Mouse (Mus musculus) limb, embryonic 13.5 days (tissue): Measurements from ENCODE around the gene Adgrg5. TPM values are rescaled to one million over a fixed set of nuclear protein-coding genes. Genes with fewer than 3 reads are reported as not detected.
A peak's percentile ranks its signal among the peaks of the same experiment; 100 is the strongest.

Experiments
- ATAC-seq: fragments of 200-750 bp; cut with Nextera tagmentation; 2 replicates; pipeline ENCODE4 v1.8.0; 2017; ENCODE audit warnings: low read depth, moderate number of reproducible peaks, moderate TSS enrichment; ENCODE audit not compliant: low FRiP score
- H3K27ac ChIP-seq: fragments of 300-500 bp; sonication (generic); 2 replicates; pipeline ENCODE4 v1.5.1; 2015; ENCODE audit warnings: inconsistent platforms, mild to moderate bottlenecking, moderate library complexity
- H3K27me3 ChIP-seq: fragments of 300-500 bp; sonication (generic); 2 replicates; pipeline ENCODE4 v1.6.1; 2015; ENCODE audit warnings: mild to moderate bottlenecking, inconsistent platforms
- H3K36me3 ChIP-seq: fragments of 300-500 bp; sonication (generic); 2 replicates; pipeline ENCODE4 v1.6.1; 2015; ENCODE audit warnings: inconsistent platforms, mild to moderate bottlenecking, moderate library complexity
- H3K4me1 ChIP-seq: fragments of 300-500 bp; sonication (generic); 2 replicates; pipeline ENCODE4 v1.6.1; 2015; ENCODE audit warnings: inconsistent platforms
- H3K4me2 ChIP-seq: fragments of 300-500 bp; sonication (generic); replicated peaks from 2 replicates; pipeline ENCODE4 v1.6.1; 2015; ENCODE audit warnings: inconsistent platforms, mild to moderate bottlenecking, moderate library complexity
- H3K4me3 ChIP-seq: fragments of 300-500 bp; sonication (generic); 2 replicates; pipeline ENCODE4 v1.5.1; 2015; ENCODE audit warnings: moderate library complexity, mild to moderate bottlenecking, inconsistent platforms
- H3K9ac ChIP-seq: fragments of 300-500 bp; sonication (generic); 2 replicates; pipeline ENCODE4 v1.6.1; 2015; ENCODE audit warnings: mild to moderate bottlenecking, inconsistent platforms
- H3K9me3 ChIP-seq: fragments of 300-500 bp; sonication (generic); 2 replicates; pipeline ENCODE4 v1.6.1; 2016; ENCODE audit warnings: inconsistent platforms
- WGBS: fragments of 180-500 bp; shearing (Covaris S2); methylation state at CpG from one replicate; pipeline ENCODE4 v1.1.7; 2015; 5-methylcytosine and 5-hydroxymethylcytosine counted together
- polyA plus RNA-seq: library from polyadenylated mRNA; unstranded; fragments of >200 nt; fragmentation: Nextera tagmentation; extraction: Ambion mirVana; gene quantifications from 2 replicates; pipeline ENCODE4 v1.2.1, GENCODE M21; 2015

The Adgrg5 gene
- polyA plus RNA-seq: 0.10 and 0.13 TPM in 2 replicates

DNA sequence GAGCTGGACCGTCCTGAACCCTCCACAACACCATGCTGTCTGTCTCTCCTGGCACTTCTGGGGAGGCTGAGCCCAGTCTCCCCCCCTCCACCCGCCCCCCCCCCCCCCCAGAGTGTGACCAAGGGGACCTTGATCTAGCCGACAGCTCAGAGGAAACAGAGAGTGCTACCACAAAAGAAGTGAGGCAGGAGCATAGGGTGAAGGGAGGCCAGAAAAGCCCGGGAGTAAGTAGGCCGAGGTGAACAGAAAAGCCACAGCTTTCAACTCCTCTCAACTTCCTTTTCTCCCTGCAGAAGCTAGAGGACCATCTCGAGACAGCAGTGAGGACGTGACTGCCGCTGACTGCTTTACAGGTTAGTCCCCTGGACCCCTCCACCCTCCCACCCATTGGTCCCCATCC, at the start of gene Adgrg5:
Gene Adgrg5 (plus strand): TSS at position 290 of the 400 bp plus-strand sequence.
- no peak within 1 kb of the TSS for H3K4me3 ChIP-seq
- H3K36me3 ChIP-seq: no peaks in the 10 kb centered on the region
- H3K9me3 ChIP-seq: no peaks in the 10 kb centered on the region
- WGBS: 53% methylated on average over 8 of the region's 8 CpGs
- peaks cover 8% of the 10 kb centered on the region; the same call in 1 of the 2 replicates for H3K4me1 ChIP-seq
- no peak within 1 kb of the TSS for H3K27ac ChIP-seq
- H3K9ac ChIP-seq: no peak within 1 kb of the TSS
- no peaks in the 10 kb centered on the region for H3K27me3 ChIP-seq
- no peak for ATAC-seq
- H3K4me2 ChIP-seq: no peak within 1 kb of the TSS

DNA sequence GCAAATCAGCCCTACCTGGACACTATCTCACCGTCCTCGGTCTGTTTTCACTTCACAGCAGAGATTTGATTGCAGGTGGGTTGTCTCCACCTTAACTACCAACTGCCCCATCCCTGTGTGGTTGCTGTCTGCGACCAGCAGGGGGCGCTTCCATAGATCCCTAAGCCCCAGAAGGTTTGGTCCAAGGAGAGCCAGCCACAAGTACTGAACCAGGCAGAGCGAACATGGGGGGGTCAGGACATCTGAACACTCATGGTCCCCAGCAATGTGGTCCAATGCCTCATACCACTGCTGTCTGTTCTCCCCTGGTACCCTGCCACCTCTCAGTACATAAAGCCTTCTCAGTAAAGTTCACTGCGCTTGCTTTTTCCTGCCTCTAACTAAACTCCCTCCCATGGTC, 49.1 kb upstream of the Adgrg5 start:
- WGBS: 11% methylated on average over 6 of the region's 6 CpGs
- Histone ChIP-seq H3K27ac (no peak overlapping the region), H3K27me3 (peaks cover 9% of the 10 kb centered on the region), H3K9me3 (no peaks in the 10 kb centered on the region), H3K36me3 (no peaks in the 10 kb centered on the region), H3K4me3 (peak overlapping the region; percentile 65; the same call in 1 of the 2 replicates), H3K9ac (no peak overlapping the region), H3K4me1 (peaks cover 55% of the 10 kb centered on the region), H3K4me2 (peak overlapping the region; percentile 82)
- ATAC-seq: no peak

DNA sequence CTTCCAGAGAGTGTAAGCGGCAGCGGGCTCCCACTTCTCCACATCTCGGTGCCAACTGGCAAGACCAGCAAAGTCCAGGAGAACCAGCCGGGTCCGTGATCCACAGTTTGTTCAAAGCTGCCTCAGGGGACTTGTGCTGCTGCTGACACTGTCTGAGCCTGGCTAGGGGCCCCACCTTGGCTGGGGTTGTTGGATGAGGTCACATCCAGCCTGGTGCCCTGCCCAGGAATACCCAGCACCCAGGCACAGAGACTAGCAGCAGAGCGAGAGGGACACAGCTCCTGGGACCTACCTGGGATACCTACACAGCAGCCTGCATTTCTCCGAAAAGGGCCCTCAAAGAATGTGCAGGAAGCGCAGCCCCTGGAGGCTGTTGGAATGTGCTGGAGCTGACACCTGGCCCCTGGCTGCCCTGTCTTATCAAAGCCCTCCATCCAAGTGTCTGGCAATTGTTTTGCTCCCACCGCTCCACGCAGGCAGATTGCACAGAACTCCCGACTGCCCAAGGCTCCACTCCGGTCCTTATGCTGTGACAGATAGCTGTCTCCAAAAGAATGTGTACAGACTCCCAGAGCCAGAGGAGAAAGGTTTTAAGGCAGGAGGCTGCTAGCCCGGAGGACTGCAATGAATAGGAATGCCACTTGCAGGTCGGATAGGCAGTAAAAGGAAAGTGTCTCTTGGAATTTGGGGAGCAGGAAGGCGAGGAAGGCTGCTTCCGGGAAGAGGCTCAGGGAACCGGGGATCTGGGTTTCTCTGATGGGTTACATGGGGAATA, 48.2 kb upstream of the Adgrg5 start:
- H3K36me3 ChIP-seq: no peaks in the 10 kb centered on the region
- 12% methylated on average over 17 of the region's 17 CpGs for WGBS
- peaks cover 9% of the 10 kb centered on the region for H3K27me3 ChIP-seq
- H3K4me3 ChIP-seq: peak overlapping the region; percentile 65
- ATAC-seq: no peak
- H3K27ac ChIP-seq: peak overlapping the region; percentile 73; the same call in 1 of the 2 replicates
- H3K9me3 ChIP-seq: no peaks in the 10 kb centered on the region
- H3K4me2 ChIP-seq: peak overlapping the region; percentile 82
- peaks cover 46% of the 10 kb centered on the region for H3K4me1 ChIP-seq
- peak overlapping the region; percentile 79 for H3K9ac ChIP-seq

DNA sequence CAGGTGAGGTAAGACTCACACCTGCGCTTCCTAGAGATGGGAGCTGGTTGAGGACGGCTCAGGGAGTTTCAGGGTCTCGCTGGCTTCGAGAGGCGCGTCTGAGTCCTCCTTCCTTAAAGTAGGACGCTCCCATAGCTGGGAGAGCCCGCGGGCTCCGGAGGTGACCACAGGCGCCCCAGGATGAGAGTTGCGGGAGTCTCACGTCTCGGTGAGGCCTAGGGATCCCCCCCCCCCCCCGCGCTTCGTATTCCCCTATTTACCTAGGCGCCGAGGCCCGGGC, 47.7 kb upstream of the Adgrg5 start:
- peaks cover 9% of the 10 kb centered on the region for H3K27me3 ChIP-seq
- H3K4me2 ChIP-seq: peak overlapping the region; percentile 82
- peak overlapping the region; percentile 79 for H3K9ac ChIP-seq
- peaks cover 40% of the 10 kb centered on the region for H3K4me1 ChIP-seq
- no peaks in the 10 kb centered on the region for H3K9me3 ChIP-seq
- H3K4me3 ChIP-seq: peak overlapping the region; percentile 65
- H3K36me3 ChIP-seq: no peaks in the 10 kb centered on the region
- peak overlapping the region; percentile 73; the same call in 1 of the 2 replicates for H3K27ac ChIP-seq
- ATAC-seq: no peak
- WGBS: 2% methylated on average over 17 of the region's 20 CpGs

DNA sequence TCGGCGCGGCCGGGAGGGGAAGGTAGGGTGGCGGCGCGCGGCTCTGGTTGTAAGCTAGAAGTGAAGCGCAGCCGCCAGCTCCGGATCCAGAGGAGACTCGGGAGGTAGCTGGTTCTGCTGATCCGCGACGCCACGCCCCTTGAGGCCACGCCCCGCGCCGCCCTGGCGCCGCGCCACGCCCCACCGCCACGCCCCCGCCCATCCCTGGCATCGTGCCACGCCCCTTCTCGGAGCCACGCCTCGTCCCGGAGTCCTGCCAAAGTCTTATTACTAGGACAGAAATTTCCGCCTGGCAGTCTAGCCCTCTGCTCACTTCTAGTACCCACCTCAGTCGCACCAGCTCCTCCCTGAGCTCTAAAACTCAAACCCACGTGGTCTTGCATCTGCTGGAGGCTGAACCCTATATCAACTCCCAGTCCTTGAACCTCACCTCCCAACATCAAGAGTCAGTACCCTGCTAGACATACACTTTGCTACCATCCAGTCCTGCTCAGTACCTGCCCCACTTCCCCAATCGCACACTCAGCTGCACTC, 47.2 kb upstream of the Adgrg5 start, which contains the start of gene Dok4:
Gene Dok4 (minus strand): TSS at position 134 of the 534 bp plus-strand sequence.
- Histone ChIP-seq H3K4me3 (peak within 1 kb of the TSS; percentile 65), H3K27me3 (peaks cover 9% of the 10 kb centered on the region), H3K4me2 (peak within 1 kb of the TSS; percentile 82), H3K9me3 (no peaks in the 10 kb centered on the region), H3K4me1 (peaks cover 36% of the 10 kb centered on the region), H3K9ac (peak within 1 kb of the TSS; percentile 79), H3K36me3 (no peaks in the 10 kb centered on the region), H3K27ac (peak within 1 kb of the TSS; percentile 73; the same call in 1 of the 2 replicates)
- ATAC-seq: peak; percentile 81
- under 1% methylated on average over 30 of the region's 37 CpGs for WGBS

DNA sequence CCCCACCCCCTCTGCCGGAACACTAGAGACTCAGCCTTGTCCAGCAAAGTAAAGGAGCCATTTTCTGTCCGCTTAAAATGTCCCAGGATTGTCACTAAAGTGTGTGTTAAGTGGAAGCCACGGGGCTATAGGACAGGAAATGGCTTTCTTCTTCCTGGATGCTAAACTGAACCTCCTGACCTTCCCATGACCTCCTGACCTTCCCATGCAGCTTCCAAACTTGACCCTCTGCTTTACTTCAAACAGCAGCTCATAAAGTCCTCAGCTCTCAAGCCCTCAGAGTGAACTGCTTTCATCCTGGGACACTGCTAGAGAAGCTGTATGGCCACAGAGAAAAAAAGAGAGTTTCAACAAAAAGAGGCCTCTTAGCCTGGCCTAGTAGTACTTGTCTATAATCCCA, 46.7 kb upstream of the Adgrg5 start:
- peak overlapping the region; percentile 65 for H3K4me3 ChIP-seq
- H3K4me2 ChIP-seq: peak overlapping the region; percentile 82
- no peak for ATAC-seq

DNA sequence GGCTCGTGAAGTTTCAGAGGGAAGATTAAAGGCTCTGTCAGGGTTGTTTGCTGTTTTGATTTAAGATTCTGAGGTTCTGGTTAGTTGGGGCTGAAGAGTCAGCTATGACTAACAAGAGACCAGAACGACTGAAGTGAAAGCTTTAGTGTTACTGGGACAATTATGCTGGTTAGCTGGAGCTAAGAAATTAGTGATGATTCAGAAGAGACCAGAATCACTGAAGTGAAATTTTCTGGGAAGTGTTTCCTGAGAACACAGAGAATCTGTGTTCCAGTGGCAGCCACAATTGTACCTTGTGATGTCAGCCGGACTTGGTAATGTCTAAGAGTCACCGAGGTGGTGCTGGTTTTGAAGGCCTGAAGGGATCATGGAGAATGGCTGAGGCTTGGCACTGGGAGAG, 42.8 kb upstream of the Adgrg5 start:
- 49% methylated on average over 4 of the region's 4 CpGs for WGBS
- Histone ChIP-seq H3K27ac (no peak overlapping the region), H3K27me3 (no peaks in the 10 kb centered on the region), H3K4me1 (peaks cover 6% of the 10 kb centered on the region), H3K4me3 (no peak overlapping the region), H3K4me2 (no peak overlapping the region), H3K9me3 (no peaks in the 10 kb centered on the region), H3K9ac (no peak overlapping the region), H3K36me3 (no peaks in the 10 kb centered on the region)
- ATAC-seq: no peak

More for the DNA sequence above, 46.7 kb upstream of the Adgrg5 start:
- Histone ChIP-seq H3K36me3 (no peaks in the 10 kb centered on the region), H3K27me3 (peaks cover 9% of the 10 kb centered on the region), H3K9ac (no peak overlapping the region), H3K27ac (no peak overlapping the region; the same call in 1 of the 2 replicates), H3K4me1 (peaks cover 30% of the 10 kb centered on the region), H3K9me3 (no peaks in the 10 kb centered on the region)
- WGBS: 18% methylated on average over 3 of the region's 3 CpGs

DNA sequence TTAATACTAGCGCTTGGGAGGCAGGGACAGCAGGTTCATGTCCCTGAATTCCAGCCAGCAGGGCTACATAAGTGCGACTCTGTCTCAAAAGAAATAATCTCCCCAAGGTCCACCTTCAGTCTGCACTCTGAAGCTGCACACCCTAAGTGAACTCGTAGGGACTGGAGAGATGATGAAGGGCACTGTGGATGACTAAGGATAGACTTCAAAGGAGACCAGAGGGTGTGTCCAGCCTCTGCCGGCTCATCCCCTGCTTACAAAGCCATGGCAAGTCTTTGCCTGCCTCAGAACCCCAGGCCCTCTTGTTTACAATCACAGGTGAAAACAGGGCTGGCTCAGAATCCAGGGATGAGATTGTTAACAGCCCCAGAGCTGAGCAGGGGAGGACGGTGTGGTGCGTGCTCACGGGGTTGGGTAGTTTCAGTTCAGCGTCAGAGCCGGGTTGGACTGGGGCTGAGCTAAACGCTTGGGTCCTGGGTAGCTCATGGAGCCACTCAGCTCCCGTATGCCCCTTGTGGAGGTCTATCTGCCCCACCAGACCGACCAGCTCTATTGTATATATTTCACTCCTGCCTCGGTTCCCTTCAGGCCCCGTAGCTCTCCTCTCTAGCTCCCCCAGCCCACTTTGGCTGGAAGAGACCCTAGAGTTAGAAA, 35.0 kb upstream of the Adgrg5 start:
- no peak overlapping the region for H3K27ac ChIP-seq
- no peak for ATAC-seq
- WGBS: 24% methylated on average over 14 of the region's 14 CpGs

DNA sequence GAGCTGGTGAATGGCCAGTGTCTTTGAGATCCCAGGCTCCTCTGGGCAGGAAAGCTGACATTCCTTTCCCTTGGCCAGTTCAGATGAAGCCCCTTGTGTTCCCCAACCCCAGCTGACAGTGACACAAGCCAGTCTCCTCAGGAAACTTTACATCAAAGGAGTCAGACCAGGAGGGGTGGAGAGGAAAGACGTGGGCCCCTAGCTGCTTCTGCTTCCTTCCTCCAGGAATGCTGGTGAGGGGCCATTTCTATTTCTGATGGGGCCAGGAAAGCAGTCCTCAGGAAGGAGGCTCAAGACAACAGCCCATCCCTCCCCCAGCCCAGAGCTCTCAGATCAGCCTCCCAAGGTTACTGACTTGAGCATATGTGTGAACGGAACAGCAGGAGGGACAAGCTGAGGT, 30.6 kb upstream of the Adgrg5 start:
- no peak for ATAC-seq
- WGBS: 5% methylated on average over 2 of the region's 2 CpGs
- peaks cover 9% of the 10 kb centered on the region for H3K4me1 ChIP-seq

More for the DNA sequence above, 35.0 kb upstream of the Adgrg5 start:
- Histone ChIP-seq H3K4me3 (no peak overlapping the region), H3K27me3 (no peaks in the 10 kb centered on the region), H3K9ac (no peak overlapping the region; the same call in 1 of the 2 replicates), H3K4me1 (no peaks in the 10 kb centered on the region), H3K9me3 (no peaks in the 10 kb centered on the region), H3K4me2 (peak overlapping the region; percentile 5; the same call in 1 of the 2 replicates), H3K36me3 (no peaks in the 10 kb centered on the region)

DNA sequence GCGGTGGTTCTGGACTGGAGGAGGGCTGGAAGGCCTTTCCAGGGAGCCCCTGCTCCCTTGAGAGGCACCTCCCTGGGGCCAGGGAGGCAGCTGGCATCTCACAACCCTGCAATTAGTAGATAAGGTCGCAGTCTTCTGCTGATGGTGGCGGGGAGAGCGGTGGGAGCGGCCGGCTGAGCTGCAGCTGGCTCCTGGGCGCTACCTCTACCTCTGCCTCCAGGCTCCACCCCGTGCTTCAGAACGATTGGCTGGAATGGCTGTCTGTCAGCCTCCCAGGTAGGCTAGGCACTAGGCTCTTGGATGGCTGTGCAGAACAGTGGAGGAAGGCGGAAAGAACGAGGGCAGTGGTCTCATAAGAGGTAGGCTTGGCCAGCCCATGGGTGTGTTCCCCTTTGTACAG, 24.2 kb upstream of the Adgrg5 start:
- WGBS: 15% methylated on average over 11 of the region's 11 CpGs
- Histone ChIP-seq H3K4me1 (peaks cover 46% of the 10 kb centered on the region), H3K36me3 (peaks cover 19% of the 10 kb centered on the region), H3K27ac (no peak overlapping the region), H3K4me2 (peak overlapping the region; percentile 45), H3K4me3 (no peak overlapping the region), H3K27me3 (no peaks in the 10 kb centered on the region), H3K9me3 (no peaks in the 10 kb centered on the region), H3K9ac (no peak overlapping the region)
- no peak for ATAC-seq

More for the DNA sequence above, 30.6 kb upstream of the Adgrg5 start:
- no peak overlapping the region for H3K4me3 ChIP-seq
- no peaks in the 10 kb centered on the region for H3K9me3 ChIP-seq
- no peak overlapping the region for H3K4me2 ChIP-seq
- no peaks in the 10 kb centered on the region for H3K27me3 ChIP-seq
- H3K9ac ChIP-seq: no peak overlapping the region
- H3K27ac ChIP-seq: no peak overlapping the region
- no peaks in the 10 kb centered on the region for H3K36me3 ChIP-seq

DNA sequence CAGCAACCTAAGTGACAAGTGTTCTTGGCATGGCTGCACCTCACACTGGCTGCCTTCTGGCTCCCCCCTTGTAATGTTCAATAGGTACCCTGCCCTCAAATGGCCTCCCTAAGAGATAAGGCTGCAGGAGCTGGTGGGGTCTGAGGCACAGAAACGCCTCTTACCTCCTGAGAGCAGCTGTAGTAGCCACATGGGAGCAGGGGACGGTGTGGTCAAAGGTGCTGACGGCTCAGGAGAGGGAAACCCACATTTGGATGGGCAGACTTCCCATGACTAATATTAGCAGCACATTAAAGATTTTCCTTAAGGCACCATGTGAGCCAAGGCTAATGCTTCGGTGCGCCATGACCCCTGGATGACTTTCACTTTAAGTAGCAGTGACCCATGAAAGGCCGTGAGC, 22.9 kb upstream of the Adgrg5 start:
- H3K9me3 ChIP-seq: no peaks in the 10 kb centered on the region
- WGBS: 17% methylated on average over 6 of the region's 6 CpGs
- H3K4me2 ChIP-seq: 0 out of 2 replicates have a peak overlapping the region, but pooled peaks have one; percentile 0
- H3K27me3 ChIP-seq: no peaks in the 10 kb centered on the region
- no peak overlapping the region for H3K9ac ChIP-seq
- peaks cover 33% of the 10 kb centered on the region for H3K36me3 ChIP-seq
- peaks cover 52% of the 10 kb centered on the region for H3K4me1 ChIP-seq
- H3K27ac ChIP-seq: 0 out of 2 replicates have a peak overlapping the region, but pooled peaks have one; percentile 3
- H3K4me3 ChIP-seq: no peak overlapping the region
- no peak for ATAC-seq

DNA sequence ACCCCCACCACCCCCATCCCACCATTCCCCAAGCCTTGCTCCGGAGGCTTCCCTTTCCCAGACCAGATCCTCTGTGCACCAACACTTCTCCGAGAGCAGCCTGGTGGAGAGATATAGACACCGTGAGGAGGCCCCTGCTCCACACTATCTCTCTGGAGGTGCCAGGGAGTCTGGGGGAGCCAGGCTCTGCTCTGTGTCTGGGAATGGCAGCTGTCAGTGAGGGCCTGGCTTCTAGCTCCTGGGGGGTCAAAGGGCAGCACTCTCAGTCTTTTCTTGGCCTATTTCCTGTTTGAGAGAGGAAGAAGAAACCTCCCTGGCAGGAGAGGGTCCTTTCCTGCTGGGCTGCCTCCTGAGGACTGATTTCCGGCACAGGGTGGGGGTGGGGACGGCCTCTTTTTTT, 22.5 kb upstream of the Adgrg5 start:
- H3K36me3 ChIP-seq: peaks cover 37% of the 10 kb centered on the region
- WGBS: 10% methylated on average over 5 of the region's 5 CpGs
- H3K4me2 ChIP-seq: 0 out of 2 replicates have a peak overlapping the region, but pooled peaks have one; percentile 0
- H3K27me3 ChIP-seq: no peaks in the 10 kb centered on the region
- H3K4me1 ChIP-seq: peaks cover 52% of the 10 kb centered on the region
- ATAC-seq: no peak
- H3K9me3 ChIP-seq: no peaks in the 10 kb centered on the region
- peak overlapping the region; percentile 5; the same call in 1 of the 2 replicates for H3K9ac ChIP-seq
- no peak overlapping the region for H3K4me3 ChIP-seq
- H3K27ac ChIP-seq: peak overlapping the region; percentile 3; the same call in 1 of the 2 replicates
